Mouse (Mus musculus) cortical plate, adult 2 months (tissue): ENCODE measurements around the gene Rai1. TPM values are rescaled to one million over a fixed set of nuclear protein-coding genes. Genes with fewer than 3 reads are reported as not detected.

Source experiments
- H3K27ac ChIP-seq: fragments of 200-500 bp; 2 replicates; pipeline ENCODE4 v1.5.1; 2012; ENCODE audit warnings: low read length, control low read depth, inconsistent platforms; ENCODE audit not compliant: insufficient read depth
- H3K4me1 ChIP-seq: fragments of 200-500 bp; 2 replicates; pipeline ENCODE4 v1.6.1; 2011; ENCODE audit warnings: low read length; ENCODE audit not compliant: control insufficient read depth, insufficient read depth
- H3K4me3 ChIP-seq: fragments of 200-500 bp; 2 replicates; pipeline ENCODE4 v1.5.1; 2011; ENCODE audit warnings: mild to moderate bottlenecking, low read length, control low read depth; ENCODE audit not compliant: insufficient read depth
- CTCF ChIP-seq: fragments of 200-500 bp; IDR thresholded peaks from 2 replicates; pipeline ENCODE4 v1.5.1; 2011; ENCODE audit warnings: mild to moderate bottlenecking, control low read depth, low read length; ENCODE audit not compliant: insufficient read depth; ENCODE audit errors: extremely low read depth
- POLR2A ChIP-seq: fragments of 200-500 bp; IDR thresholded peaks from 2 replicates; pipeline ENCODE4 v1.6.1; 2011; ENCODE audit warnings: mild to moderate bottlenecking, low read length, control low read depth; ENCODE audit not compliant: insufficient read depth; ENCODE audit errors: extremely low read depth
- polyA plus RNA-seq: library from polyadenylated mRNA; depleted of rRNA; stranded (reverse); fragments of >200 nt; gene quantifications from 2 replicates; pipeline ENCODE4 v1.2.3, GENCODE M21; 2012

Gene Rai1
- polyA plus RNA-seq, 1 experiment: 41.8 TPM

- H3K4me3 ChIP-seq: no peak overlapping the region
- TF ChIP-seq CTCF (no peak), POLR2A (no peak)
- no peak overlapping the region for H3K27ac ChIP-seq
- no peaks in the 10 kb centered on the region; the same call in 1 of the 2 replicates for H3K4me1 ChIP-seq
Observed at GRCm38 (mm10) chr11:60093227-60093626, 11.6 kb upstream of the Rai1 start.

- Histone ChIP-seq H3K4me3 (no peak overlapping the region), H3K27ac (no peak overlapping the region), H3K4me1 (no peaks in the 10 kb centered on the region; the same call in 1 of the 2 replicates)
- no peak for TF ChIP-seq POLR2A
- no peak for TF ChIP-seq CTCF
Observed at GRCm38 (mm10) chr11:60093984-60094587, 10.7 kb upstream of the Rai1 start.

GRCm38 (mm10) chr11:60094909-60095810 is 9.7 kb upstream of the Rai1 start:
- Histone ChIP-seq H3K27ac (no peak overlapping the region), H3K4me1 (no peaks in the 10 kb centered on the region; the same call in 1 of the 2 replicates), H3K4me3 (no peak overlapping the region)
- TF ChIP-seq CTCF (no peak), POLR2A (no peak)

- no peak overlapping the region for H3K27ac ChIP-seq
- TF ChIP-seq POLR2A (no peak), CTCF (no peak)
- no peaks in the 10 kb centered on the region for H3K4me1 ChIP-seq
- H3K4me3 ChIP-seq: no peak overlapping the region
Observed at GRCm38 (mm10) chr11:60099555-60100186, 5.1 kb upstream of the Rai1 start.

- Histone ChIP-seq H3K4me3 (no peak overlapping the region), H3K27ac (no peak overlapping the region), H3K4me1 (no peaks in the 10 kb centered on the region)
- TF ChIP-seq POLR2A: no peak
- TF ChIP-seq CTCF: no peak
Observed at GRCm38 (mm10) chr11:60100827-60101555, 3.8 kb upstream of the Rai1 start.

- H3K27ac ChIP-seq: no peak overlapping the region
- H3K4me1 ChIP-seq: peaks cover 4% of the 10 kb centered on the region; the same call in 1 of the 2 replicates
- TF ChIP-seq POLR2A (no peak), CTCF (no peak)
- no peak overlapping the region for H3K4me3 ChIP-seq
Observed at GRCm38 (mm10) chr11:60101986-60102385, 2.8 kb upstream of the Rai1 start.

GRCm38 (mm10) chr11:60102664-60103063 is 2.1 kb upstream of the Rai1 start:
- Histone ChIP-seq H3K4me1 (peaks cover 4% of the 10 kb centered on the region; the same call in 1 of the 2 replicates), H3K4me3 (no peak overlapping the region), H3K27ac (no peak overlapping the region)
- no peak for TF ChIP-seq POLR2A
- TF ChIP-seq CTCF: no peak

- no peak for TF ChIP-seq CTCF
- no peak for TF ChIP-seq POLR2A
- no peak overlapping the region for H3K27ac ChIP-seq
- H3K4me1 ChIP-seq: peaks cover 12% of the 10 kb centered on the region; the same call in 1 of the 2 replicates
- H3K4me3 ChIP-seq: no peak overlapping the region
Observed at GRCm38 (mm10) chr11:60103567-60103966, 1.2 kb upstream of the Rai1 start.

- H3K4me1 ChIP-seq: peaks cover 17% of the 10 kb centered on the region
- peak overlapping the region; percentile 76 for H3K4me3 ChIP-seq
- peak overlapping the region; percentile 99 for H3K27ac ChIP-seq
- no peak for TF ChIP-seq CTCF
- TF ChIP-seq POLR2A: peak; percentile 50; the same call in 1 of the 2 replicates
Observed at GRCm38 (mm10) chr11:60105593-60106542, 1.1 kb downstream of the Rai1 start.
